Mouse (Mus musculus): Measurements from ENCODE around the gene Atp1a3. TPM values are rescaled to one million over a fixed set of nuclear protein-coding genes. Genes with fewer than 3 reads are reported as not detected.

The Atp1a3 gene
- total RNA-seq, 2 experiments from 2014 or later, result 69.6 to 106 TPM

GRCm38 (mm10) chr7:24964897-24965535, 40.7 kb downstream of the Atp1a3 start:
- DNase-seq, result peak; percentile 79 to 86

- DNase-seq, result no peak
Measured at GRCm38 (mm10) chr7:24964288-24964687, 41.5 kb downstream of the Atp1a3 start.

- DNase-seq, result no peak
Measured at GRCm38 (mm10) chr7:24955226-24955625, 50.5 kb downstream of the Atp1a3 start.

GRCm38 (mm10) chr7:24954450-24954849, 51.3 kb downstream of the Atp1a3 start:
- no peak for DNase-seq

GRCm38 (mm10) chr7:24953966-24954365, 51.8 kb downstream of the Atp1a3 start:
- no peak for DNase-seq

- DNase-seq, result peak; percentile 74 to 84
Measured at GRCm38 (mm10) chr7:24949958-24950623, 55.7 kb downstream of the Atp1a3 start.

- DNase-seq, result no peak
Measured at GRCm38 (mm10) chr7:24948774-24949173, 57.0 kb downstream of the Atp1a3 start.

- DNase-seq, result no peak
Measured at GRCm38 (mm10) chr7:24947316-24948048, 58.3 kb downstream of the Atp1a3 start.

- no peak for DNase-seq
Measured at GRCm38 (mm10) chr7:24944257-24944950, 61.4 kb downstream of the Atp1a3 start, which contains the start of gene Gm4881. Gm4881 (minus strand) TSS chr7:24944494.

- DNase-seq, result no peak
Measured at GRCm38 (mm10) chr7:24943641-24944040, 62.1 kb downstream of the Atp1a3 start.

GRCm38 (mm10) chr7:24931651-24932050, 74.1 kb downstream of the Atp1a3 start:
- DNase-seq, result no peak

GRCm38 (mm10) chr7:24930475-24930874, 75.3 kb downstream of the Atp1a3 start:
- no peak for DNase-seq

Small RNA genes within 50 kb of the gene (microRNA-seq; reads per million reads assigned to microRNA genes)
- 2.2 reads per million for gene Mir7046
- gene Mir7047, result 2.0 reads per million

Other genes starting within 250 kb of the Atp1a3 start
- gene Cd177, start 245.6 kb downstream of the Atp1a3 start, total RNA-seq (2021), result under 1 TPM in 1 of 2 experiments, not detected in 1; 0.20 TPM
- gene Ceacam10, start 228.8 kb downstream of the Atp1a3 start, total RNA-seq (2021), result not detected
- gene Gm9844, start 143.7 kb downstream of the Atp1a3 start, total RNA-seq (2021), result not detected
- not detected for gene Lypd4, start 136.0 kb downstream of the Atp1a3 start, total RNA-seq (2021)
- not detected for gene Dmrtc2, start 135.9 kb downstream of the Atp1a3 start, total RNA-seq (2021)
- 1,000 to 10,000 TPM in 1 of 2 experiments, 100 to 1,000 TPM in 1; 964 to 1,011 TPM for gene Rps19, start 121.6 kb downstream of the Atp1a3 start, total RNA-seq (2021)
- under 1 TPM; 0.20 to 0.26 TPM for gene Cd79a, start 108.6 kb downstream of the Atp1a3 start, total RNA-seq (2021)
- gene Arhgef1, start 103.0 kb downstream of the Atp1a3 start, total RNA-seq (2021), result 10 to 100 TPM; 79.5 to 91.5 TPM
- not detected for gene Gm4881, start 61.5 kb downstream of the Atp1a3 start, total RNA-seq (2021)
- gene Rabac1, start 33.2 kb downstream of the Atp1a3 start, total RNA-seq (2021), result 100 to 1,000 TPM; 325 to 361 TPM
- gene Grik5, start 66.4 kb upstream of the Atp1a3 start, total RNA-seq (2021), result 10 to 100 TPM; 13.4 to 16.9 TPM
- gene Zfp574, start 66.6 kb upstream of the Atp1a3 start, total RNA-seq (2021), result 10 to 100 TPM; 20.6 to 20.9 TPM
- gene Pou2f2, start 173.8 kb upstream of the Atp1a3 start, total RNA-seq (2021), result 1 to 10 TPM in 1 of 2 experiments, under 1 TPM in 1; 0.86 to 1.3 TPM
- gene Dedd2, start 214.7 kb upstream of the Atp1a3 start, total RNA-seq (2021), result 10 to 100 TPM; 16.7 to 17.7 TPM
- 1 to 10 TPM; 9.3 to 9.4 TPM for gene Zfp526, start 215.5 kb upstream of the Atp1a3 start, total RNA-seq (2021)
- 10 to 100 TPM; 93.3 to 96.7 TPM for gene Gsk3a, start 231.9 kb upstream of the Atp1a3 start, total RNA-seq (2021)
- gene Erf, start 244.8 kb upstream of the Atp1a3 start, total RNA-seq (2021), result 10 to 100 TPM; 25.4 to 40.9 TPM

Data from adrenal gland, postnatal 36 days (tissue).